Mouse (Mus musculus): ENCODE data around the gene Spz1. TPM values are rescaled to one million over a fixed set of nuclear protein-coding genes. Genes with fewer than 3 reads are reported as not detected.
A peak's percentile ranks its signal among the peaks of the same experiment; 100 is the strongest.
"Not testable (repeated sequence)": the region's sequence is repeated elsewhere in the genome, so short reads cannot be mapped to it uniquely, and the experiment has no call there.

Gene Spz1
- total and polyA plus RNA-seq, 2 experiments from 2014 or later: not detected

DNA sequence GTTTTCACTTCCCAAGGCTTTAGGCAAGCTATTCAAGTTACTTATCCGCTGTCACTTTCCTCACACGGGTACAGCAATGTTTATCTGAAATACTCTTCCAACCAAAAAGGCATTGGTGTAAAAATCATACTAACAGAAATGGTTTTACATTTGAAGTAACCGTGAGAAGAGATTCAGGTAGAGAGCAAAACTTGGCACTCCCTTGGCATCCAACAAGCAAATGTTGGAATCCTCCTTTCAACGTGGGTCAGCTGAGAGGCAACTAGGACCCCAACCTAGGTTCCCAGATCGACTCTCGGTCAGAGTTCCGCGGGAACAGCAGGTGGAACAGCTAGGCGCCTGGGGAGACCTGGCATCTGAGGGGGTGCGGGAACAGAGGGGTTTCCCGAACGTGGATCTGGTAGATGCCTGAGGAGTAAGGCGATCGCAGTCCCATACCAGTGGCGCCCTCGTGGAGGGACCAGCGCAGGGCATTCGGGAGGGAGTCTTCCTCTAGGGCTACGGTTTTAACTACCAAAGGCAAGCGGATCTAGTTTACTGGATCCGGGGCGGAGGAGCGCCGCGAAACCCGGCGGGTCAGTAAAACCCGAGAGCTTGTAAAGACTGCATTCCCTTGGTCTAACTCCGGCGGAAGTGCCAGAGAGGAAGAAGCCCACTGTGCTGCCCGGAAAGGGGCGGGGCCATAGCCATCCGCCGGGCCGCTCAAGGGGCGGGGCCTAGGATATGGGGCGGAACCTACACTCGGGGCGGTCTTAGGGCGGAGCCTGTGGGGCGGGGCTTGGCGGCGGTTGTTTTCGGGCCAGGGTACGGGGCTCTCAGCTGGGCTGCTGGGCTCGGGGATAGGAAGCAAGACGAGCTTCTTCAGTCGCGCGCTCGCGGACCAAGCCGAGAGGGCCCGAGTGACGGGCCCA is 34.6 kb upstream of the Spz1 start, which contains the start of gene Serinc5:
TSS of gene Serinc5 (plus strand) at position 781 of the 911 bp plus-strand sequence.
- H3K9me3 ChIP-seq (replicated peaks; ENCODE audit: control insufficient read depth, low read length): no peaks in the 10 kb centered on the region
- under 1% methylated on average over 55 of the region's 55 CpGs for WGBS
- no peaks in the 10 kb centered on the region for H3K4me1 ChIP-seq (ENCODE audit: control insufficient read depth, insufficient read depth)
- TF ChIP-seq CTCF (IDR thresholded peaks at IDR 0.05; ENCODE audit: low read depth) (no peak), EP300 (IDR thresholded peaks at IDR 0.05; ENCODE audit: low read depth) (0 out of 2 replicates have a peak, but pooled peaks have one; percentile 52)
- H3K36me3 ChIP-seq (replicated peaks; ENCODE audit: control insufficient read depth, insufficient read depth, low read length): no peaks in the 10 kb centered on the region
- H3K4me3 ChIP-seq (ENCODE audit: low read depth, low read length): peak within 1 kb of the TSS; percentile 84
- peak within 1 kb of the TSS; percentile 84 for H3K9ac ChIP-seq (replicated peaks; ENCODE audit: low read depth, low read length)
- peak within 1 kb of the TSS; percentile 97 for H3K27ac ChIP-seq (ENCODE audit: low read depth)
- ATAC-seq (ENCODE audit: insufficient read depth, low read depth): peak; percentile 98
- peak; percentile 95 for DNase-seq (ENCODE audit: low spot score)
- H3K4me2 ChIP-seq (ENCODE audit: low read depth, low read length): peak within 1 kb of the TSS; percentile 84
- H3K27me3 ChIP-seq (ENCODE audit: control insufficient read depth, insufficient read depth, low read length): no peaks in the 10 kb centered on the region

DNA sequence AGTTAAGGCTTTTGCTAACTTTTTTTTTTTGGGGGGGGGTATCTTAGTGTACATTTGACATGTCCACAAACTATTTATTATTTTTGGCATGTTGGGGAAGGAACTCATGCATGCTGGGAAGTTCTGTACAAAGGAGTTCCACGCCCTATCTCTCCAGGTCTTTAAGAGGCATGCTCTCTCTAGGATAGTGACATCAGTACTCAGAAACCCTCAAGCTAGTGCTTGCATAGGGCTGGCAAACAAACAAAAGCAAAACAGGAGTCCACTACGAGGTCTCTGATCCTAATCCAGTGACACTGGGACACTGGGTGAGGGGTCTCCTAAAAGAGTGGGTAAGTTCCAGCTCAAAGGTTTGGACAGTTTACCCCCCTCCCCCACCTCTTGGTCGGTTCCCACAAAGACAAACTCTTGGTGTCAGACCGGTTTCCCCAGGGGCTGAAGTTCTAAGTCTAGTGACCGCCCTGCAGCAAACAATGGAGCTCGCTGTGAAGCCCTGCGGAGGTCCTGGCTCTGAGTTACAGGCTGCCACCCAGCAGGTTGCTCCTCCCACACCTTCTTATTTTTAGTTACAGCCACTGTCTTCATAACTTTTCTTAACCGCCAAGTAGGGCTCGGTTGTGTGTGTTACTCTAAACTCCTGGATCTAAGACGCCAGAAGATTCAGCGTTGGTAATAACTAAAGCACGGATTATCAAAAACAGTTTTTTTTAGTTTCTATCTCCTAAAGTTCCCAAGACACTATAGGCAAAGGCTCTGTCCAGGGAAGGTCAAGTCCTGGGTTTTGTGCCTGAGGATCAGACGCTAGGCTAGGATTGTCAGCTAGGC is 33.7 kb upstream of the Spz1 start:
- peak overlapping the region; percentile 84 for H3K9ac ChIP-seq (replicated peaks; ENCODE audit: low read depth, low read length)
- ATAC-seq (ENCODE audit: insufficient read depth, low read depth) (no peak), DNase-seq (ENCODE audit: low spot score) (peak; percentile 60)
- WGBS: 4% methylated on average over 13 of the region's 13 CpGs
- TF ChIP-seq EP300 (IDR thresholded peaks at IDR 0.05; ENCODE audit: low read depth): no peak
- TF ChIP-seq CTCF (IDR thresholded peaks at IDR 0.05; ENCODE audit: low read depth): no peak
- no peaks in the 10 kb centered on the region for H3K27me3 ChIP-seq (ENCODE audit: control insufficient read depth, insufficient read depth, low read length)
- H3K4me3 ChIP-seq (ENCODE audit: low read depth, low read length): peak overlapping the region; percentile 84
- H3K36me3 ChIP-seq (replicated peaks; ENCODE audit: control insufficient read depth, insufficient read depth, low read length): no peaks in the 10 kb centered on the region
- H3K4me1 ChIP-seq (ENCODE audit: control insufficient read depth, insufficient read depth): no peaks in the 10 kb centered on the region
- H3K27ac ChIP-seq (ENCODE audit: low read depth): peak overlapping the region; percentile 97
- H3K4me2 ChIP-seq (ENCODE audit: low read depth, low read length): peak overlapping the region; percentile 84
- no peaks in the 10 kb centered on the region for H3K9me3 ChIP-seq (replicated peaks; ENCODE audit: control insufficient read depth, low read length)

DNA sequence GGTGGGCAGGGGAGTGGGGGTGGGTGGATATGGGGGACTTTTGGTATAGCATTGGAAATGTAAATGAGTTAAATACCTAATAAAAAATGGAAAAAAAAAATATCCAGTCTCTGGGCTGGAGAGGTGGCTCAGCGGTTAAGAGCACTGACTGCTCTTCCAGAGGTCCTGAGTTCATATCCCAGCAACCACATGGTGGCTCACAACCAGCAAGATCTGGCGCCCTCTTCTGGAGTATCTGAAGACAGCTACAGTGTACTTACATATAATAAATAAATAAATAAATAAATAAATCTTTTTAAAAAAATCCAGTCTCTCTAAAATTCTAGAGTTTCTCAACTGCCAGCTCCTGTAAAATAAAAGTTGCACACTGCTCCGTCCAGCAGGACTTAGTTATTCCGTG is 29.3 kb upstream of the Spz1 start:
- not testable (repeated sequence) for H3K27ac ChIP-seq (ENCODE audit: low read depth); H3K4me1 ChIP-seq (ENCODE audit: control insufficient read depth, insufficient read depth); H3K4me3 ChIP-seq (ENCODE audit: low read depth, low read length); ATAC-seq (ENCODE audit: insufficient read depth, low read depth); H3K9ac ChIP-seq (replicated peaks; ENCODE audit: low read depth, low read length); DNase-seq (ENCODE audit: low spot score); H3K4me2 ChIP-seq (ENCODE audit: low read depth, low read length); H3K36me3 ChIP-seq (replicated peaks; ENCODE audit: control insufficient read depth, insufficient read depth, low read length); H3K27me3 ChIP-seq (ENCODE audit: control insufficient read depth, insufficient read depth, low read length); H3K9me3 ChIP-seq (replicated peaks; ENCODE audit: control insufficient read depth, low read length)
- WGBS: 83% methylated on average over 4 of the region's 4 CpGs

DNA sequence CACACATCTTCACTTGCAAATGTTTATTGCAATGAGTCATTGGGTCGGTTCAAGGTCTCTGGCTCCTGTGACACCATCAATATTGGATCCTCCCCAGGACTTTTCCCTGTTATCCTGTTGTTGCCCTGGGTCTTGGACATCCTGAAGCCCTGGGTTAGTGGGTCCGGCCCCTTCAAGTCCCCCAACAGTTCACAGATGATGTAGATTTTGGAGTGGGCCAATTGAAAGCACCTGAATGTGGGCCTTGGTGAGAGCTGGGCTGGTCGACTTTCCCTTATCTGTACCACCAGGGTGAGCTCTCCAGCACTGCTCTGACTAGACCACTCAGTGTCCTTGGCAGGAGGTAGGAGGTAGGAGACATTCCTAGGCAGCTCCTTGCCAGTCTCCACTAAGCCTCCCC is 19.5 kb upstream of the Spz1 start:
- H3K9ac ChIP-seq (replicated peaks; ENCODE audit: low read depth, low read length): no peak overlapping the region
- H3K36me3 ChIP-seq (replicated peaks; ENCODE audit: control insufficient read depth, insufficient read depth, low read length): no peaks in the 10 kb centered on the region
- no peak overlapping the region for H3K4me2 ChIP-seq (ENCODE audit: low read depth, low read length)
- no peak overlapping the region for H3K27ac ChIP-seq (ENCODE audit: low read depth)
- 0 out of 2 replicates have a peak, but pooled peaks cover 12% of the 10 kb centered on the region for H3K4me1 ChIP-seq (ENCODE audit: control insufficient read depth, insufficient read depth)
- no peak for TF ChIP-seq EP300 (IDR thresholded peaks at IDR 0.05; ENCODE audit: low read depth)
- no peak; the same call in 1 of the 2 replicates for TF ChIP-seq CTCF (IDR thresholded peaks at IDR 0.05; ENCODE audit: low read depth)
- WGBS: 58% methylated on average over 3 of the region's 3 CpGs
- DNase-seq (ENCODE audit: low spot score) (no peak), ATAC-seq (ENCODE audit: insufficient read depth, low read depth) (no peak)
- H3K9me3 ChIP-seq (replicated peaks; ENCODE audit: control insufficient read depth, low read length): no peaks in the 10 kb centered on the region
- no peaks in the 10 kb centered on the region for H3K27me3 ChIP-seq (ENCODE audit: control insufficient read depth, insufficient read depth, low read length)
- no peak overlapping the region for H3K4me3 ChIP-seq (ENCODE audit: low read depth, low read length)

DNA sequence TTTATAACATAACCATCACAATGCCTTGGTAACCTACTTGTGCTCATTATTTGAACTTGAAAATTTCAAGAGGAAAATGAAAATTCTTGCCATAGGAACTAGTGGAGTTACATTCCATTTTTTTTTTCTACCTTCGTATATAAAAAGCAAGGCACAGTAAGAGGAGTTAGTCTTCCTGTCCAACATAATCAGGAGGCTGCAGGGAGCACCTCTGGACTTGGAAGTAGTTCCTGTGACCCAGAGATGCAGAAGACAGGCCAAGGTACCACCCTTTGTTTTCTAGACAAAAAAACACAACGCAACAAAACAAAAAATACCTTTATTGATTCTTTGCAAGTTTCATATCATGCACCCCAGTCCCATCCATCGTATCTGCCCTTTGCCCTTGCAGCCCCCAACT is 18.9 kb upstream of the Spz1 start:
- 0 out of 2 replicates have a peak, but pooled peaks cover 12% of the 10 kb centered on the region for H3K4me1 ChIP-seq (ENCODE audit: control insufficient read depth, insufficient read depth)
- WGBS: 77% methylated on average over 3 of the region's 3 CpGs
- TF ChIP-seq CTCF (IDR thresholded peaks at IDR 0.05; ENCODE audit: low read depth) (no peak), EP300 (IDR thresholded peaks at IDR 0.05; ENCODE audit: low read depth) (no peak)
- H3K27me3 ChIP-seq (ENCODE audit: control insufficient read depth, insufficient read depth, low read length): no peaks in the 10 kb centered on the region
- H3K36me3 ChIP-seq (replicated peaks; ENCODE audit: control insufficient read depth, insufficient read depth, low read length): no peaks in the 10 kb centered on the region
- no peak overlapping the region for H3K27ac ChIP-seq (ENCODE audit: low read depth)
- H3K9ac ChIP-seq (replicated peaks; ENCODE audit: low read depth, low read length): no peak overlapping the region
- no peaks in the 10 kb centered on the region for H3K9me3 ChIP-seq (replicated peaks; ENCODE audit: control insufficient read depth, low read length)
- ATAC-seq (ENCODE audit: insufficient read depth, low read depth) (no peak), DNase-seq (ENCODE audit: low spot score) (no peak)
- H3K4me2 ChIP-seq (ENCODE audit: low read depth, low read length): no peak overlapping the region
- H3K4me3 ChIP-seq (ENCODE audit: low read depth, low read length): no peak overlapping the region
